Mouse (Mus musculus): ENCODE data around the gene Gm9837.

DNA sequence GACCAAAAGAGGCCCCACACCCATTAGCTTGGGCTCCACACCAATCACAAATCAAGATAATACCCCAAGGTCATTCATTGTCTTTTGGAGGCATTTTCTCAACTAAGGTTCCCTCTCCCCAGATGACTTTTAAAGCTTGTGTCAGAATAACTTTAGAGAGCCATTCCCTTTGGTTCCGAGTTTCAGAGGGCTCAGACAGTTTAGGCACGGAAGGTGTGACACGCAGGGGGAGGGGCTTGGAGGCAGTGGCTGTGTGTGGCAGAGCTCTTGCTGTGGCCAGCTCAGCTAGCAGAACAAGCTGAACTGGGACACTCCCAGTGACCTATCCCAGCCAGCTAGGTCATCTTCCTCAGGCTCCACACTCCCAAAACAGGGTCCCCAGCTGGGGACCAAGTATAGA is 38.3 kb upstream of the Gm9837 start:
- no peak for TF ChIP-seq CTCF (IDR thresholded peaks at IDR 0.05)
- no peak for TF ChIP-seq EP300 (IDR thresholded peaks at IDR 0.05)
